Mouse (Mus musculus) G1E (cell line): ENCODE measurements around the gene Nit2. TPM values are rescaled to one million over a fixed set of nuclear protein-coding genes. Genes with fewer than 3 reads are reported as not detected.
"Not testable (repeated sequence)": the region's sequence is repeated elsewhere in the genome, so short reads cannot be mapped to it uniquely, and the experiment has no call there.

Experiments
- ATAC-seq: 2 replicates; pipeline ENCODE4 v1.8.0; 2016; ENCODE audit warnings: mild to moderate bottlenecking; ENCODE audit not compliant: insufficient number of reproducible peaks, poor library complexity, low FRiP score, severe bottlenecking; ENCODE audit errors: extremely low read depth
- DNase-seq: peaks from one replicate; pipeline ENCODE4 v3.0.0; 2012; ENCODE audit warnings: low spot score
- H3K27me3 ChIP-seq: 2 replicates; pipeline ENCODE4 v1.6.1; 2012; ENCODE audit warnings: mild to moderate bottlenecking, low read length, inconsistent platforms; ENCODE audit not compliant: insufficient read depth
- H3K36me3 ChIP-seq: replicated peaks from 2 replicates; pipeline ENCODE3; 2012; ENCODE audit warnings: mild to moderate bottlenecking, inconsistent platforms
- H3K4me1 ChIP-seq: 2 replicates; pipeline ENCODE4 v1.6.1; 2012; ENCODE audit warnings: low read depth, low read length, inconsistent platforms, mixed read lengths; ENCODE audit not compliant: insufficient read depth
- H3K4me3 ChIP-seq: 2 replicates; pipeline ENCODE4 v1.5.1; 2012; ENCODE audit warnings: low read depth, mild to moderate bottlenecking, inconsistent platforms, low read length, moderate library complexity, mixed read lengths
- H3K9me3 ChIP-seq: replicated peaks from 2 replicates; pipeline ENCODE4 v1.6.1; 2012; ENCODE audit warnings: inconsistent platforms
- CTCF ChIP-seq: IDR thresholded peaks from 2 replicates; pipeline ENCODE4 v1.5.1; 2012; ENCODE audit warnings: low read depth, low read length, inconsistent platforms, mixed read lengths
- GATA1 ChIP-seq: IDR thresholded peaks from 2 replicates; pipeline ENCODE4 v1.6.1; 2012; ENCODE audit warnings: borderline replicate concordance, low read length, inconsistent platforms, mixed read lengths
- GATA2 ChIP-seq: IDR thresholded peaks from 2 replicates; pipeline ENCODE4 v1.6.1; 2012; ENCODE audit warnings: low read depth, low read length, inconsistent platforms, borderline replicate concordance
- POLR2AphosphoS5 ChIP-seq: IDR thresholded peaks from 2 replicates; pipeline ENCODE4 v1.6.1; 2012; ENCODE audit warnings: low read depth, low read length, inconsistent platforms; ENCODE audit not compliant: insufficient replicate concordance
- TAL1 ChIP-seq: conservative IDR thresholded peaks from 2 replicates; pipeline ENCODE4 v1.6.1; 2012; ENCODE audit warnings: low read depth, low read length, inconsistent platforms, mixed read lengths
- polyA plus RNA-seq: library from polyadenylated mRNA; stranded (reverse); fragments of >175 nt; gene quantifications from 2 replicates; pipeline ENCODE4 v1.2.3, GENCODE M21; 2012
- total RNA-seq, 2 experiments: library from RNA; stranded (forward) in 1 of 2; stranded (reverse) in 1 of 2; fragments of 200-1000 nt in 1 of 2; fragments of >200 nt in 1 of 2; fragmentation: Nextera tagmentation in 1 of 2; gene quantifications; 2 replicates each; pipeline ENCODE4 v1.2.3; 2014 to 2017

Nit2 gene
- total and polyA plus RNA-seq, 3 experiments = 6.1 to 41.0 (median 39.6) TPM

- Histone ChIP-seq H3K27me3 (no peaks in the 10 kb centered on the region), H3K4me3 (no peak overlapping the region), H3K36me3 (peaks cover 64% of the 10 kb centered on the region), H3K4me1 (peaks cover 5% of the 10 kb centered on the region), H3K9me3 (no peaks in the 10 kb centered on the region)
- DNase-seq = peak; percentile 22
- TF ChIP-seq POLR2AphosphoS5 = no peak
- TF ChIP-seq TAL1 = no peak
- no peak for TF ChIP-seq GATA2
- TF ChIP-seq CTCF = peak; percentile 69
- TF ChIP-seq GATA1 = no peak
- no peak for ATAC-seq
Measured at GRCm38 (mm10) chr16:57177254-57177653, 10.1 kb upstream of the Nit2 start.

- H3K36me3 ChIP-seq = peaks cover 59% of the 10 kb centered on the region
- no peak overlapping the region for H3K4me3 ChIP-seq
- ATAC-seq (no peak), DNase-seq (no peak)
- no peaks in the 10 kb centered on the region for H3K27me3 ChIP-seq
- TF ChIP-seq GATA1 = no peak
- TF ChIP-seq TAL1 = no peak
- TF ChIP-seq CTCF = no peak
- no peak for TF ChIP-seq GATA2
- TF ChIP-seq POLR2AphosphoS5 = no peak
- H3K4me1 ChIP-seq = peaks cover 5% of the 10 kb centered on the region
- no peaks in the 10 kb centered on the region for H3K9me3 ChIP-seq
Measured at GRCm38 (mm10) chr16:57176276-57176675, 9.1 kb upstream of the Nit2 start.

- H3K9me3 ChIP-seq = no peaks in the 10 kb centered on the region
- TF ChIP-seq TAL1 = no peak
- TF ChIP-seq GATA1 = no peak
- no peak for TF ChIP-seq GATA2
- no peak for TF ChIP-seq CTCF
- no peak for TF ChIP-seq POLR2AphosphoS5
- H3K4me1 ChIP-seq = peaks cover 5% of the 10 kb centered on the region
- no peak overlapping the region for H3K4me3 ChIP-seq
- no peak for ATAC-seq
- DNase-seq = no peak
- peaks cover 60% of the 10 kb centered on the region for H3K36me3 ChIP-seq
- no peaks in the 10 kb centered on the region for H3K27me3 ChIP-seq
Measured at GRCm38 (mm10) chr16:57175751-57176150, 8.6 kb upstream of the Nit2 start.

- H3K9me3 ChIP-seq, H3K4me3 ChIP-seq, H3K4me1 ChIP-seq, DNase-seq, ATAC-seq, H3K27me3 ChIP-seq: not testable (repeated sequence)
- H3K36me3 ChIP-seq = peaks cover 59% of the 10 kb centered on the region
Measured at GRCm38 (mm10) chr16:57174480-57174879, 7.3 kb upstream of the Nit2 start.

GRCm38 (mm10) chr16:57171570-57171969 lies 4.4 kb upstream of the Nit2 start:
- H3K36me3 ChIP-seq = peaks cover 47% of the 10 kb centered on the region
- TF ChIP-seq GATA2 (no peak), TAL1 (no peak), POLR2AphosphoS5 (no peak), CTCF (no peak), GATA1 (no peak)
- no peak overlapping the region for H3K4me3 ChIP-seq
- H3K9me3 ChIP-seq = no peaks in the 10 kb centered on the region
- DNase-seq (no peak), ATAC-seq (no peak)
- peaks cover 11% of the 10 kb centered on the region for H3K4me1 ChIP-seq
- H3K27me3 ChIP-seq = no peaks in the 10 kb centered on the region

- peaks cover 44% of the 10 kb centered on the region for H3K36me3 ChIP-seq
- ATAC-seq (no peak), DNase-seq (no peak)
- no peak overlapping the region for H3K4me3 ChIP-seq
- H3K27me3 ChIP-seq = no peaks in the 10 kb centered on the region
- TF ChIP-seq POLR2AphosphoS5 (no peak), TAL1 (no peak), GATA1 (no peak), GATA2 (no peak), CTCF (no peak)
- no peaks in the 10 kb centered on the region for H3K9me3 ChIP-seq
- peaks cover 8% of the 10 kb centered on the region for H3K4me1 ChIP-seq
Measured at GRCm38 (mm10) chr16:57171161-57171560, 4.0 kb upstream of the Nit2 start.

- peaks cover 57% of the 10 kb centered on the region for H3K36me3 ChIP-seq
- H3K4me1 ChIP-seq = peaks cover 19% of the 10 kb centered on the region
- TF ChIP-seq CTCF = no peak
- TF ChIP-seq GATA1 = no peak
- TF ChIP-seq GATA2 = no peak
- TF ChIP-seq POLR2AphosphoS5 = no peak
- no peak for TF ChIP-seq TAL1
- DNase-seq = no peak
- H3K4me3 ChIP-seq = no peak overlapping the region
- H3K27me3 ChIP-seq = no peaks in the 10 kb centered on the region
- no peak for ATAC-seq
- H3K9me3 ChIP-seq = no peaks in the 10 kb centered on the region
Measured at GRCm38 (mm10) chr16:57168236-57168635, 1.1 kb upstream of the Nit2 start.
